Mouse (Mus musculus) kidney, adult 2 months (tissue): ENCODE measurements at regions not wholly inside any gene's neighbourhood (a gene's known extent, or its start where the extent isn't known, plus 50 kb on each side); places are given as distances from the start of the nearest gene placed in this dataset.

Experiments used
- DNase-seq: peaks from one replicate; pipeline ENCODE4 v3.0.0; 2021
- H3K27ac ChIP-seq: fragments of 200-500 bp; 2 replicates; pipeline ENCODE4 v1.5.1; 2012; ENCODE audit warnings: low read depth, low read length, control low read depth, inconsistent platforms; ENCODE audit not compliant: insufficient read depth
- H3K27me3 ChIP-seq: fragments of 200-500 bp; replicated peaks from 2 replicates; pipeline ENCODE4 v1.6.1; 2012; ENCODE audit warnings: mild to moderate bottlenecking, moderate library complexity, low read length, inconsistent platforms; ENCODE audit not compliant: control insufficient read depth, insufficient read depth
- H3K36me3 ChIP-seq: fragments of 200-500 bp; 2 replicates; pipeline ENCODE4 v1.6.1; 2012; ENCODE audit warnings: mild to moderate bottlenecking, moderate library complexity, low read length, inconsistent platforms; ENCODE audit not compliant: control insufficient read depth, insufficient read depth
- H3K4me1 ChIP-seq: fragments of 200-500 bp; 2 replicates; pipeline ENCODE4 v1.6.1; 2011; ENCODE audit warnings: low read length; ENCODE audit not compliant: control insufficient read depth, insufficient read depth
- H3K4me3 ChIP-seq: fragments of 200-500 bp; 2 replicates; pipeline ENCODE4 v1.5.1; 2011; ENCODE audit warnings: mild to moderate bottlenecking, low read depth, low read length, control low read depth; ENCODE audit not compliant: insufficient read depth
- CTCF ChIP-seq: fragments of 200-500 bp; conservative IDR thresholded peaks from 2 replicates; pipeline ENCODE4 v1.5.1; 2011; ENCODE audit warnings: low read depth, mild to moderate bottlenecking, control low read depth, low read length, moderate library complexity, mixed read lengths; ENCODE audit not compliant: insufficient read depth, insufficient read length
- POLR2A ChIP-seq: fragments of 200-500 bp; IDR thresholded peaks from one replicate; pipeline ENCODE4 v1.6.1; 2011; ENCODE audit warnings: low read depth, low read length, control low read depth
- WGBS: fragments of 180-500 bp; shearing (Covaris S2); methylation state at CpG from one replicate; pipeline ENCODE4 v1.1.7; 2018; 5-methylcytosine and 5-hydroxymethylcytosine counted together

DNA sequence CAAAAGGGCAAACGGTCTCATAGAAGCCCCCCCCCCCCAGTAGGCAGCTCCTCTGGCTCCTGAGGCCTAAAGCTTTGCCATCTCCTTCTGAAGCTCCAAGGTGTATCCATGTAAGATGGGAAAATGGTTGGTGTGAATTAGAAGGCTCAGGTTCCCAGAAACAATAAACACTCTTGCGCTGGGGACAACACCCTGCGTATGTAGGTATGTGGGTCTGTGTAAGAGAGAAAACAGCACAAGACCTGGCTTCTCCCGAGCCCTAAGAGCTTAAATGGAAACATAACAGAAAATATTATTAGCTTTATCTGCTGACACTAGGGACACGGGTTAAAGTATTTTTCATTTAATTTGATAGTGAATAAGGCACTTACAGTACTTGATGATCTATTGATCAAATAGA lies 79.9 kb upstream of the Tbca start:
- H3K27ac ChIP-seq, result no peak overlapping the region
- no peaks in the 10 kb centered on the region; the same call in 1 of the 2 replicates for H3K4me1 ChIP-seq
- H3K27me3 ChIP-seq, result peaks cover 4% of the 10 kb centered on the region; the same call in 1 of the 2 replicates
- 50% methylated on average over 5 of the region's 5 CpGs for WGBS
- H3K36me3 ChIP-seq, result no peaks in the 10 kb centered on the region
- no peak overlapping the region for H3K4me3 ChIP-seq
- TF ChIP-seq CTCF, result no peak
- TF ChIP-seq POLR2A, result no peak
- DNase-seq, result no peak

DNA sequence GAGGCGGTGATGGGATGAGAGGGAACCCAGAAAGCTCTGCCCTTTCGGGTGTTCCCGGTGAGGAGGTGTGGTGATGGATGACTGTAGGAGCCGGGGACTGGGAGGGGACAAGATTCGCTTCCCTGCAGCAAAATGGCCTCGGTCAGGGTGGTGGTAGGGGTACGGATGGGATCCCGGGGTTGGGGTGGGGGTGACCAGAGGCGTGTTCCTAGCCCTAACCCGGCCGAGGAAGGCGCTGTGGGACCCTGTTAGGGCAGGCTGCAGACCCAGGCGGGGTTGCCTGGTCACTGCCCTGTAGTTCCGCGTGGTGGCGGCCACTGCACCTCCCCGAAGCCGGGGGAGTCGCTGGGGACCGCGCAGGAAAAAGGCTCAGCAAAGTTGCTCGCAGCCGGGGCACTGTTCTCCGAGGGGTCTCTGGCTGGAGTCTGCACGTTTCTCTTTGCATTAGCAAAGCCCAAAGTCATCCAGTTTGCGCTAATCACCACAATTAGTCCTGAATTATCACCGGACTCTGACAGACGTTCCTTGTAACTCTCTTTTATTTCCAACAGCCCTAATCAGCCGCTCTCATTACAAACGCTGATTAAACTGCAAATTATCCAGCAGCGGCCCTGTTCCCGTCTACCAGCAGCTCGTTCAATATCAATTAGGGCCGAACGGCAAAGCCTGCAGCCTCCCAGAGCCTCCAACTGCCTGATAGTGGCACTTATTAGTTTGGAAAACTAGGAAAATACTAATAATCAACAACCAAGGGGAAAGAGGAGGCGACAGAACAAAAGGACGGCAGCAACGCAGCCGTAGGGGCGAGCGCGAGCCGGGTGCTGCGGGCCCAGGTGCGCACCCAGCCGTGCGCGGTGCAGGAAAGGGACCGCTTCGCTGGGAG lies 78.8 kb upstream of the Tbca start:
- peaks cover 4% of the 10 kb centered on the region; the same call in 1 of the 2 replicates for H3K27me3 ChIP-seq
- H3K4me1 ChIP-seq, result no peaks in the 10 kb centered on the region; the same call in 1 of the 2 replicates
- 2% methylated on average over 50 of the region's 50 CpGs for WGBS
- H3K36me3 ChIP-seq, result no peaks in the 10 kb centered on the region
- peak overlapping the region; percentile 19 for H3K4me3 ChIP-seq
- DNase-seq, result peak; percentile 10
- H3K27ac ChIP-seq, result no peak overlapping the region
- TF ChIP-seq CTCF (no peak), POLR2A (no peak)

DNA sequence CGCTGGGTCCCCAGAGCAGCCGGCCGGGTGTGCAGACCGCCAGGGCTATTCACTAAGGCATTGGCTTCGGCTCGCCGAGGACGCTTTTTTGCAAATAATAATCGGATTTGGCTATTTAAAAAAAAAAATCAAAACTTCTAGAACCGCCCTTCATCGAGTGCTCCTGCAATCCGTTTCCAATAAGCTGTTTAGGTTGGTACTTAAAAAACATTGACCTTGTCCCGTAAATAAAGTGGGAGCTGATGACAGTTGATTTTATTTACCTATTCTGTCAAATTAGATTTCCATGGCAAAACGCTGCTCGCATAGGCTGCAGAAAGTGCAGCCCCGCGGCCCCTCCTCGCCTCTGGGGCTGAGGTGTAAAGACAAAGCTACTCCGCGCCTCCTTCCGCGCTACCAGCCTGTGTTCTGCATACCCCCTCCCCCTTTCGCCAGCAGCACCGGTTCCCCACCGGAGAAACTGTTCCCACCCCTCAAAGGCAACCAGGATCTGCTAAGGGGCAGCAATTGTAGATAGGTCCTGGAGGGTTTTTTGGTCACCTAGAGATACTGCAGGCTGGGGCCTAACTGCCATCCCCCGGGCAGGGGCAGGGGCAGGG lies 78.0 kb upstream of the Tbca start:
- DNase-seq, result no peak
- peaks cover 4% of the 10 kb centered on the region; the same call in 1 of the 2 replicates for H3K27me3 ChIP-seq
- no peaks in the 10 kb centered on the region for H3K36me3 ChIP-seq
- no peak overlapping the region for H3K27ac ChIP-seq
- TF ChIP-seq CTCF (no peak), POLR2A (no peak)
- 5% methylated on average over 26 of the region's 26 CpGs for WGBS
- H3K4me1 ChIP-seq, result no peaks in the 10 kb centered on the region; the same call in 1 of the 2 replicates
- H3K4me3 ChIP-seq, result no peak overlapping the region

DNA sequence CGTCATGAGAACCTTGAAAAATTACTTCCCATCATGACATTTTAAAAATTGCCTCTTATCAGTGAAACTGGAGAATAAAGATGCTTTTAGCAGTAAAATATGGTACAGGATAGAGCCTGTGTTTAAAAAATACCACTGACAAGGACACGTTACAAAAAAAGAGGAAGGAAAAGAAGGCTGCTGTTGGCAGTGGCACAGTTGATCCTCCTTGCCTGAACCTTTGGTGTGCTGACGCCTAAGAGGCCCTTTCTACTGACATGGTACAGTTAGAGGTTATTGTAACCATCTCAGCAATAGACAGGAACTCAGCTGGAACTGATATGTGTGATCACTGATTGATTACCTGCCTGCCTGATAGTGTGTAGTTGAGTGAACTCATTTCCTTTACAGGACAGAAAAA lies 75.3 kb upstream of the Tbca start:
- no peaks in the 10 kb centered on the region; the same call in 1 of the 2 replicates for H3K4me1 ChIP-seq
- H3K27ac ChIP-seq, result no peak overlapping the region
- WGBS, result 63% methylated on average over 3 of the region's 3 CpGs
- H3K36me3 ChIP-seq, result no peaks in the 10 kb centered on the region
- TF ChIP-seq POLR2A (no peak), CTCF (no peak)
- no peak for DNase-seq
- peaks cover 4% of the 10 kb centered on the region; the same call in 1 of the 2 replicates for H3K27me3 ChIP-seq
- H3K4me3 ChIP-seq, result no peak overlapping the region

DNA sequence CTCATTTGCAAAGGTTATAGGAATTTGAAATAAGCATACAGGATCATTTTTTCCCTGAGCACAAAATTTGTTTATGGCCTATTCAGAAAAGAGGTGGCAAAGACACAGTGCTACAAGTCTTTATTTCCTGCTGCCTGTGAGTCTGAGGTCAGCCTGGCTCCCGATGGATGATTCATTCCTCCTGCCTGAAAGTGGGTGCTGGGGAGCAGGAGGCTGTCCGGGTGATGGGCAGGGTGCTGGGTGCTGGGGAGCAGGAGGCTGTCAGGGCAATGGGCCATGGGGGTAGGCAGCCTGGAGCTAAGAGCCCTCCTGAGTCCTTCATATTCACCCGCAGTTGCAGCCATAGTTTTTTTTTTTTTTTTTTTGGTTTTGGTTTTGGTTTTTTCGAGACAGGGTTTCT lies 67.1 kb upstream of the Tbca start:
- Histone ChIP-seq H3K36me3 (no peaks in the 10 kb centered on the region), H3K27me3 (no peaks in the 10 kb centered on the region; the same call in 1 of the 2 replicates), H3K27ac (no peak overlapping the region), H3K4me1 (no peaks in the 10 kb centered on the region), H3K4me3 (no peak overlapping the region)
- no peak for DNase-seq
- 71% methylated on average over 4 of the region's 4 CpGs for whole genome bisulfite sequencing
- TF ChIP-seq CTCF (no peak), POLR2A (no peak)
